Mouse (Mus musculus) kidney, adult 2 months (tissue): ENCODE measurements around the gene Fam122a. TPM values are rescaled to one million over a fixed set of nuclear protein-coding genes. Genes with fewer than 3 reads are reported as not detected.

Source experiments
- DNase-seq: peaks from one replicate; pipeline ENCODE4 v3.0.0; 2021
- H3K27ac ChIP-seq: fragments of 200-500 bp; 2 replicates; pipeline ENCODE4 v1.5.1; 2012; ENCODE audit warnings: low read depth, low read length, control low read depth, inconsistent platforms; ENCODE audit not compliant: insufficient read depth
- H3K27me3 ChIP-seq: fragments of 200-500 bp; replicated peaks from 2 replicates; pipeline ENCODE4 v1.6.1; 2012; ENCODE audit warnings: mild to moderate bottlenecking, moderate library complexity, low read length, inconsistent platforms; ENCODE audit not compliant: control insufficient read depth, insufficient read depth
- H3K36me3 ChIP-seq: fragments of 200-500 bp; 2 replicates; pipeline ENCODE4 v1.6.1; 2012; ENCODE audit warnings: mild to moderate bottlenecking, moderate library complexity, low read length, inconsistent platforms; ENCODE audit not compliant: control insufficient read depth, insufficient read depth
- H3K4me1 ChIP-seq: fragments of 200-500 bp; 2 replicates; pipeline ENCODE4 v1.6.1; 2011; ENCODE audit warnings: low read length; ENCODE audit not compliant: control insufficient read depth, insufficient read depth
- H3K4me3 ChIP-seq: fragments of 200-500 bp; 2 replicates; pipeline ENCODE4 v1.5.1; 2011; ENCODE audit warnings: mild to moderate bottlenecking, low read depth, low read length, control low read depth; ENCODE audit not compliant: insufficient read depth
- CTCF ChIP-seq: fragments of 200-500 bp; conservative IDR thresholded peaks from 2 replicates; pipeline ENCODE4 v1.5.1; 2011; ENCODE audit warnings: low read depth, mild to moderate bottlenecking, control low read depth, low read length, moderate library complexity, mixed read lengths; ENCODE audit not compliant: insufficient read depth, insufficient read length
- POLR2A ChIP-seq: fragments of 200-500 bp; IDR thresholded peaks from one replicate; pipeline ENCODE4 v1.6.1; 2011; ENCODE audit warnings: low read depth, low read length, control low read depth
- WGBS: fragments of 180-500 bp; shearing (Covaris S2); methylation state at CpG from one replicate; pipeline ENCODE4 v1.1.7; 2018; 5-methylcytosine and 5-hydroxymethylcytosine counted together
- polyA plus RNA-seq: library from polyadenylated mRNA; depleted of rRNA; stranded (reverse); fragments of >200 nt; gene quantifications from 2 replicates; pipeline ENCODE4 v1.2.3, GENCODE M21; 2012

The Fam122a gene
- polyA plus RNA-seq, 1 experiment: 31.3 TPM

DNA sequence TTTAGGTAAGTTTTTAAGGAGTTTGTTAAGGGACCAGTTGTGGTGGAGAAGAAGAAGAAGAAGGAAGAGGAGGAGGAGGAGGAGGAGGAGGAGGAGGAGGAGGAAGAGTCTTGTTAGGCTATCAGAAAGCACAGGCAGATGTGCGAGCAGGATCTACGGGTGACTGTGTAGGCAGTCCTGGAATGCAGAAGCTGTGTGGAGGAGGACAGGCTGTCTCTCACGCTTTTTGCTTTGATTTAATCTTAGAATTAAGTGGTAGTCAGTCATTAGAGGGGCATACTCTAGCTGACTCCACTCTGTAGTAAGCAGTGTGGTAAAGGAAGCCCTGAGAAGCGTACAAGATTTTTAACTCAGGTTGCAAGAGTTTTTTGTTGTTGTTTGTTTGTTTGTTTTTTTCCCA is 7.9 kb downstream of the Fam122a start:
- H3K36me3 ChIP-seq: no peaks in the 10 kb centered on the region
- H3K4me1 ChIP-seq: peaks cover 4% of the 10 kb centered on the region
- H3K27me3 ChIP-seq: no peaks in the 10 kb centered on the region
- 61% methylated on average over 4 of the region's 4 CpGs for WGBS
- peak overlapping the region; percentile 52; the same call in 1 of the 2 replicates for H3K27ac ChIP-seq
- DNase-seq: no peak
- H3K4me3 ChIP-seq: no peak overlapping the region
- no peak for TF ChIP-seq CTCF
- TF ChIP-seq POLR2A: no peak

DNA sequence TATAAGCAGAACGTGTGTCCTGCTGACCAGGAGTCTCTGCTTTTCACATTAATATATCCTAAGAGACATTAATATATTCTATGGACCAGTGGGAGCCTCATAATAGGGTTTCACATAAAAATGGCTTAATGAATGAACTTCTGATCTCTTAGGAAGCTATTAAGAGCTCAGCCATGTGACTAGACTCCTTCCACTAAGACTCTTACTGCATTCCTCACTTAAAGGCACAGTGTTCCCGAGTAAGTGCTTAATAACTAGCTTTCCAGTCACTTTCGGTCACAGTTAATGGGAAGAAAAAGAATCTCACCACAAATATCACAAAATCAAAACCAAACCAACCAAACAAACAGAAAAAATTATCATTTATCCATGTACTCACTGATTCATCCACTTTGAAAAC is 8.5 kb downstream of the Fam122a start:
- Histone ChIP-seq H3K27me3 (no peaks in the 10 kb centered on the region), H3K4me3 (no peak overlapping the region), H3K36me3 (no peaks in the 10 kb centered on the region), H3K4me1 (peaks cover 4% of the 10 kb centered on the region), H3K27ac (no peak overlapping the region)
- 30% methylated on average over 3 of the region's 3 CpGs for WGBS
- DNase-seq: peak; percentile 33
- TF ChIP-seq POLR2A (no peak), CTCF (no peak)

DNA sequence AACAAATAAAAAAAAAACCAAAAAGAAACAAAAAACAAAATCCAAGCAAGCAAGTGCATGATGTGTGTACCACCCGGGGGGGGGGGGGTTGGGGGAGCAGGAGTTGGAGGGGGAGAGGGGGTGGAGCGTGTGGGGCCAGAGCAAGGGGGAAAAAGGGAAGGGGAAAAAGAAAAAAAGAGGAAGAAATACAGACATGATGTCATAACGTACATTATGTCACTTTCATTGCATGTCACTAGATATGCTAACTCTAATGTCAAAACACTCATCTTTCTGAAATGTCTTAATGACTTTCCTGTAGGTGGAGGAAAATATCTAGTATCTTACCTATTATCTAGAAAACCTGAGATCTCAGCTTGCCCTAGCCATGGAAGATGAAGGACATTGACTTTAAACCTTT is 14.1 kb downstream of the Fam122a start:
- H3K27me3 ChIP-seq: no peaks in the 10 kb centered on the region
- H3K27ac ChIP-seq: no peak overlapping the region

DNA sequence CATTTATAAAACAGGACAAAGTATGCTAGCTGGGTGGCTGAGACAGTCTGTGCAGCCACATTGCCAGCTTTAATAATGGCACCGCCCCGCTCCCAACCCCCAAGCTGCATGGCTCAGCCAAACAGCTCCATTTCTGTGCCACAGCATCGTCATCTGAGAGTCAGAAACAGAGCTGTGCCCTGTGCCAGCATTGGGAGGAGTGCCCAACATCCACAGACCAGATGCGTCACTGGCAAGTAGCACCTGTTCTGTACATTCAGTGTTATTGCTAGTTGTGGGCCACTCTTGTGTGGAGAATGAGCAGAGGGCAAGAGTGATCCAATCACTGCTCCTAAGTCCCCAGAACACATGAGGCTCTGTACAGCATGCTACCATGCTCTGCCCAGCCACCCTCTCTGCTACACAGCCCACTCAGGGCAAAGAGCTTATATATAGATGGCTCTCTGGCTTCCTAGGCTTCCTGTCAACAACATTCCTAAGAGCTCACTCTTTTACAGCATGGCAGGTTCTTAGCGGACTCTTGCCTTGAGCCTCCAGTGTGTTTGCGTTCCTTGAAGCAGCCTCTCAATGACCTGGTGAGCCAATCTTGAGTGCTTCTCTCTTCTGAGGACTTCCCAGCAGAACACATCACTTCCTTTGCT is 20.4 kb downstream of the Fam122a start:
- Histone ChIP-seq H3K4me3 (no peak overlapping the region), H3K27me3 (no peaks in the 10 kb centered on the region), H3K36me3 (no peaks in the 10 kb centered on the region), H3K27ac (no peak overlapping the region), H3K4me1 (no peaks in the 10 kb centered on the region)
- WGBS: 93% methylated on average over 6 of the region's 6 CpGs
- TF ChIP-seq POLR2A: no peak
- TF ChIP-seq CTCF: no peak
- no peak for DNase-seq

More for the DNA sequence above, 14.1 kb downstream of the Fam122a start:
- WGBS: 82% methylated on average over 2 of the region's 3 CpGs
- TF ChIP-seq CTCF (no peak), POLR2A (no peak)
- no peaks in the 10 kb centered on the region for H3K4me1 ChIP-seq
- no peak overlapping the region for H3K4me3 ChIP-seq
- no peaks in the 10 kb centered on the region for H3K36me3 ChIP-seq
- no peak for DNase-seq

DNA sequence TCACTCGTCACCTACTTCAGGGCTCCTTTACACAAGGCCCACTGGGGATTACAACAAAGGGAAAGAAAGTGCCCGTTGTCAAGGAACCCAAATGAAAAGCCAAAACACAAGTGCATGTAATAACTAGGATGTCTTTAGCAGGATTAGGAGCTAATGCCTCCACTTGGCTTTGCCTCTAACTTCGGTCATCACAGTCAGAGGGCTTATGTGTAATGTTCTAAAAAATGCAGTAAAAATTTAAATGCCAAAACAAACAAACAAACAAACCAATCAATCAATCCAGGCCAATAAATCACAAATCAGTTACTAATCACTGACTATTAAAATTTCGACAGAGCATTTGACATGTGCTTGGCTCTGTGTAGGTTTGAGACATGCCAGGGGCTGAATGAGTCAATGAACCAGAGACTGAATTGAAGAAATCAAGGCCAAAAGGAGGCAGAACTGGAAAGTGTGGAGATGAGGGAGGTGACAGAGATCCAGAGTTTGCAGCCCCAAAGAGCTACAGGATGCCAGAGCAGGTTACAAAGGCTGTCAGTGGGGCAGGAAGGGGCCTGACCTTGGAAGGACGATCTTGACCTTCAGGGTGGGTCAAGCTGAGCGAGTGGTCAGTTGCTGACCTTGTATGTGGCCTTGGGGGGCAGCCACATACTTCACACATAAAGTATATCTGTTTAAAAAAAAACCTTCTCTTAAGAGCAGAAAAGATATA is 21.8 kb downstream of the Fam122a start:
- Histone ChIP-seq H3K27ac (no peak overlapping the region), H3K36me3 (no peaks in the 10 kb centered on the region), H3K27me3 (no peaks in the 10 kb centered on the region), H3K4me1 (no peaks in the 10 kb centered on the region), H3K4me3 (no peak overlapping the region)
- no peak for TF ChIP-seq CTCF
- no peak for TF ChIP-seq POLR2A
- DNase-seq: no peak
- WGBS: 78% methylated on average over 6 of the region's 6 CpGs

DNA sequence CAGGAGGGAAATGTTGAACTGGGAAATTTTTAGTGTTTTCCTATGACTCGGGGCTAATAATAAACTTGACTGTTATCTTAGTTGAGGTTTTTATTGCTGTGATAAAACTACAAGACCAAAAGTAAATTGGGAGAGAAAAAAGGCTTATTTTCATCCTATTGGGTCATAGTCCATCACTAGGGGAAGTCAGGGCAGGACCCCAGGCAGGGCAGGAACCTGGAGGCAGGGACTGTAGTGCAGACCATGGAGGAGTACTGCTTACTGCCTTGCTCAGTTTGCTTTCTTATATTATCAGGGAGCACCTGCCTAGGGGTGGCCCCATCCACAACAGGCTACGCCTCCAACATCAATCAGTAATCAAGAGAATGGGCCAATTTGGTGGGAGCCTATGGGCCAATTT is 22.7 kb downstream of the Fam122a start:
- H3K4me3 ChIP-seq: no peak overlapping the region

DNA sequence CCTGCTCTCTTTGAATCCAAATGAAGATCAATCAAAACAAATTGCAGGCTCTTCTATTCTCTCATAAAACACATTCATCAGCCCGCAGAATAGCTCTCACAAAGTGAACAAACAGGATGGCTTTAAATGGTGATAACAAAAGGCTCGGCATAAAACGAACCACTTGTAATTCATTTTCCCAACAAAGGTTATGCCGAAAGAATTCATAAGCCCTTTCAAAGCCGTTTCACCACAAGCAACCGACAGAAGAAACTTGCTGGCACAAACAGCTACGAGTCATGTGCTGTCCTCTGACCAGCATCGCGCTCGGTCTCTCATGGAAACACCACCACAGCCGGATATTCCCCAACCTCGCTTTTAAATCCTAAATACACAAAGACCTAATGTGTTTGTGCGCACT is 23.8 kb downstream of the Fam122a start:
- no peak for TF ChIP-seq CTCF
- no peak for TF ChIP-seq POLR2A
- Histone ChIP-seq H3K27ac (no peak overlapping the region), H3K36me3 (no peaks in the 10 kb centered on the region), H3K4me1 (no peaks in the 10 kb centered on the region), H3K4me3 (no peak overlapping the region), H3K27me3 (no peaks in the 10 kb centered on the region)
- 76% methylated on average over 13 of the region's 13 CpGs for WGBS
- DNase-seq: peak; percentile 12

More for the DNA sequence above, 22.7 kb downstream of the Fam122a start:
- no peaks in the 10 kb centered on the region for H3K36me3 ChIP-seq
- DNase-seq: no peak
- no peaks in the 10 kb centered on the region for H3K4me1 ChIP-seq
- no peak for TF ChIP-seq POLR2A
- H3K27ac ChIP-seq: no peak overlapping the region
- H3K27me3 ChIP-seq: no peaks in the 10 kb centered on the region
- 76% methylated on average over 2 of the region's 2 CpGs for WGBS
